Mouse (Mus musculus): Measurements from ENCODE around the gene Zfp746. TPM values are rescaled to one million over a fixed set of nuclear protein-coding genes. Genes with fewer than 3 reads are reported as not detected.
"Not testable (repeated sequence)": the region's sequence is repeated elsewhere in the genome, so short reads cannot be mapped to it uniquely, and the experiment has no call there.

Zfp746 gene
- 19.7 and 20.5 TPM in 2 replicates for polyA plus RNA-seq (2012; rRNA removed)

DNA sequence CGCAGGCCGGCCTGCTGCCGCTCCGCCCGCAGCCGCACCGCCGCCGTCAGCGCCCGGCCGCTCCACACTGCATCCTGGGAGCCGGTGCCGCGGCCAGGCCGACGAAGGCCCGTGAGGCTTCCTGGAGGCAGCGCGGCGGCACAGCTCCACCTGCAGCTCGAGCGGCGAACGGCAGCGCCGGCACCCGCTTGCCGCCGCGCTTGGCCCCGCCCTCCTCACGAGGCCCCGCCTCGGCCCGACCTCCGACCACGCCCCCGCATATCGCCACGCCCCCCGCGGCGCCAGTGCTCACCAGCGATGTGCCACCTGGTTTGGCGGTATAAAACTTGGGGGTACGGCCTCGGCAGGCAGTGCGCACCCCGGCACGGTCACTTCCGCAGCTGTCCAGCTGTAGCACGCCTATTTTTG is at the start of gene Zfp746:
Gene Zfp746 (minus strand): TSS at position 123 of the 408 bp plus-strand sequence.
- DNase-seq (ENCODE audit: low spot score): peak; percentile 91

DNA sequence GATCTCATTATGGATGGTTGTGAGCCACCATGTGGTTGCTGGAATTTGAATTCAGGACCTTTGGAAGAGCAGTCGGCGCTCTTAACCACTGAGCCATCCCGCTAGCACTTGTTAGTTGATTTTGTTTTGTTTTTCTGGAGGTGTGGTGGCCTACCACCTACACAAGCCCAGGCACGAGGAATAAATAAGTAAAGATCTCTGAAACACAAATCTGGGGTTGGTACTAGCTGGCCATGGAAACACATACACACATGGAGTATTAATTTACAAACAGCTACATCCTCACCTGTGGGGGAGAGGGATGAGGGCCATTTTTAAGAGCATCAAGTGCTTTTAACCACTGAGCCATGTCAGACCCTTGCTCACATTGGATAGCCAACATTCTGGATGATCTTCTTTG is 34.7 kb upstream of the Zfp746 start:
- not testable (repeated sequence) for DNase-seq (ENCODE audit: low spot score)

DNA sequence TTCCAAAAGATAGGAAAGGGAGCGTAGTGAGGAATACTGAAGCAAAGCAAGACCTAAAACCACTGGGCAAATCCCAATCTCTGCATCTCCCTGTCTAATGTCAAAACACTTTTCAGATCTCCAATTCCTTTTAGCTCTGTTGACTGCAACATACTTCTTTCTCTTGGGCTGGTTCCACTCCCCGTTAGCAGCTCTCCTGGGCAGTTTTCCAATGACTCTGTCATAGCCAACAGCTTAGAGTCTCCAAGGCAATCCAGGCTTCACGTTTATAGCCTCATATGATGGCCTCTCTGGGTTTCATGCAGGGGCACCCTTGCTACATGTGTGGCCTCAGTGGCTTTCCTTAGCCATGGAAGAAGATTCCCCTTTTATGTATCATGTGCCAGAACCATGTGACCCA is 29.6 kb upstream of the Zfp746 start:
- DNase-seq (ENCODE audit: low spot score): no peak

DNA sequence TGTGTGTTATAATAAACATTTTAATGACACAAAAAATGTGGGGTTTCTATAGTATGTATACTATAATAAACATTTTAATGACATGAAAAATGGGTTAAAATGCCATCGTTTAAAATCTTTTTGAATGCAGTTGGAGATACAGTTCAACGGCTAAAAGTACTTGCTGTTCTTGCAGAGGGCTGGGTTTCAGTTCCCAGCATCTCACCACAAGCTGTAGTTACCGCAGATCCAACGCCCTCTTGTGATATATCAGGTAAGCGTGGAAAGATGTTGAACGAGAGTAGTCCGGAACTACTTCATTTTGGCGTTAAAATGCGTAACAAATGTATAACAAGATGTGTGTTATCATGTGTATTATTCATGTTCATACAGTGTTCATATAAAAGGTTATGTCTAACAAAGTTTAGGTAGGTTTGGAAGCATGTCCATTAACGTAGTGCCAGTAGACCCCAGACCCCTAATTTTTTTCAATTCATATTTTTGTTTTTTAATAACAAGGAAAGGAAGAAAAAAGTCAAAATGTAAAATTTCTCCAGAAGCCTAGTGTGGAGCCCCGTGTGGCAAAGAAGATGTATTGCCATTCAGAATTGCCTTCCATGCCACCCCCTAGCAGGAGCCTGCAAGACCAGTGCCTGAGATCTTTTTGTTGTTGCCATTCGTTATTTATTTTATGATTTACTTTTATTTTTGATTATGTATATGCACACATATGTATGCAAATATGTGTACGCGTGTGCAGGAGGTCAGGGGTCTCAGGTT is 743 bp upstream of the Zfp746 start:
- DNase-seq (ENCODE audit: low spot score): no peak

DNA sequence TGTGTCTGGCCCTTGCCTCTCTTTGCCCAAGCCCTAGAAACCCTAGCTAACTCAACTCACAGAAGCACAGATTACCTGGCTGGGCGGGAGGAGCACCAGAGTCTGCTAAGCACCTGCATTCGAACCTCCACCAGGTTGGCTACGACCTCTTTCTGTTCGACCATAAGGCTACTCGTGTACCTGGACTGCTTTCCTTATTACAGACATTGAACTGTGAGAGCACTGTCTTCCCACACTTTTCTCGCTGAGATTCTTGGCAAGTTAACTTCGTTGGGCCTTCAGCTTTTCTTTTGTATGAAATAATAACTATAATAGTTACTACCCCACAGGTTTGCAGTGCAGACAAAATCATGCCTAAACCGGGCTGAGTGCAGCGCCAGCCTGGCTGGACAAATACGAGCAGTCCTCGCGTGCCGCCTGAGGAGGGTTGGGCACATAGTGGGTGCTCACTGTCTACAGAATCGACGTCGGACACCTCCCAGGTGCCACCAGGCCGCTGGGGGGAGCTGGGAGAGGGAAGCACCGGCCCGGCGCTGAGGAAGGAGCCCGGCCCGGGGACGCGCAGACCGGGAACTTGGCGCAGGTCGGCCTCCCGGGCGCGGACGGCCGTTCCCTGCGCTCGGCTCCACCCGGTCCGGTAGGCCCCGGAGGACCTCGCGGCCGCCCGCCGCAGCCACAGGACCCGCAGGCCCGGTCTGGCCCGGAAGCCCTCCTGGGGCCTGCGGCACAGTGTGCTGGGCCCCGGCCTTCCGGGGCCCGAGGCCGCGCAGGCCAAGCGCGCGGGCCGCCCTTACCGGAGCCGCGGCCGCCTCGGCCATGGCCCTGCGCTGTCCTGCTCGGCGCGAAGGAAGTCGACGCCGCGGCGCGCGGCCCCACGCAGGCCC is 630 bp downstream of the Zfp746 start:
- peak; percentile 71 for DNase-seq (ENCODE audit: low spot score)

DNA sequence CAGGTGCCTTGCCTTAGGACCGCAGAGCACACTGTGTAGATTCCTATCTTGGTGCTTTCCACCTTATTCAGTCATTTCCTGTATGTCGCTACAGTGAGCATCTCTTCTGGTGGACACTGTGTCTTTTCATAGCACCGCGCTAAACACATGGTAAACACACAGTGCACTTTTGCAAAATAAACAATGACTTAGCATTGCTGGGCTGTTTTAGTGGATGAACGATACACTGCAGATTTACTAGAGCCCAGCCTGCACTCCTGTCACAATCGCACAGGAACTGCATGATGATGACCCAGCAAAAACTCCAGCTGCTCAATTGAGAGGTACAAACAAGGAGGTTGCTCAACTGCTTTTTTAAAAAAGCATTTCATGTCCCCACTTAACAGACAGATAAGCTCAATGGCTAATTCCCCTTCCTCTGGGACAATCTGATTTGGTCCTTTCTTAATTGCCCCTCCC is 2.6 kb downstream of the Zfp746 start:
- DNase-seq (ENCODE audit: low spot score): no peak

DNA sequence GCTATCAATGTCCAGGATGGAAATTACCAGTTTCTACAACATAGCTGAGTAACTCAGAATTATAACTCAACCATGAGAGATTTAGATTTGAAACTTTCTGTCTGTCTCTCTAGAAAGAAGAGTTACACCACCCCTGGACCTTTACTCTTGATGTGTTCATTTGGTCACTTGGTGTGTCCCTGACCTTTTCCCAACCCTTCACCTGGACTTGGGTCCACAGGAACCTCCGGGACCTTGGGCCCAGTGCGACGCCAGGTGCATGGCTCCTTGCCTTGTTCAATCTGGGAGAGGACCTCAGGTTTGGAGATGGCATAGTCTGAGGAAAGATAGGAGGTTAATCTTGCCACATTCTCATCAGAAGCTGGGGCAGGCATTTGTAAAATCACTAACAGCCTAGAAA is 4.4 kb downstream of the Zfp746 start:
- DNase-seq (ENCODE audit: low spot score): no peak

DNA sequence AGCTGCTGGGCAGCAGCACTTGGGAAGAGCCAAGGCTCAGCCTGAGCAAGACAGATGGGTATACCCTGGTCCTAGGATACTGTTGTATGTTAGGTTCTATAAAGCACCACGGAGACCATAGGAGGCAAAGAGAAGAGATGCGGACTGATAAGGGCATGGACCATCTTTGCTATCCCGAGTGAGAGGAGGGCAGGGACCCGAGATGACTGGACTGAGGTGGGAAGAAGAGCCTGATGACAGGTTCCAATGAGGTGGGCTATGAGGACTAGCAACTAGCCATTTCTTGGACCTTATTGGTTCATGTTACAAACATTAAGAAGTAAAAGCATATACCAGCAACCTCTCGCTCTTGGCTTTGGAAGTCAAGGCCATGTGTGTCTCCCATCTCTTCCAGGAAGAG is 5.4 kb downstream of the Zfp746 start:
- DNase-seq (ENCODE audit: low spot score): no peak

DNA sequence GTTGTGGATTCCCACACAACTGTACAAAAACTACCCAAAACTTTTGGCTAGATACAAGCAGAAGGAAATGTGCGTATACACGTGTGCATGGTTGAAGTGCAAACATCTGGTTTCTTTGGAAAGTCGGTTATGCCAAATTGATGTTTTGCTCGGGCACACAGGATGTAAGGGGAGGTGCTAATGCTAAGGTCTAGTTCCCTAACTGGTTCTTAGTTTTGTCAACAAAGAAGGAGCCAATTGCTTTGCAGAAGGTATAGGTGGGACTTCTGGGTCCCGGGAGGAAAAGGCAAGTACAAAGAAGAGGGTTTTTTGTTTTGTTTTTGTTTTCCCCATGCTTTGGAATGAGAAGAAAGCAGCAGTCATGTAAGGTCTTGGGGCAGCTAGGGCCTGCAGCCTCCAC is 13.1 kb downstream of the Zfp746 start:
- DNase-seq (ENCODE audit: low spot score): no peak

DNA sequence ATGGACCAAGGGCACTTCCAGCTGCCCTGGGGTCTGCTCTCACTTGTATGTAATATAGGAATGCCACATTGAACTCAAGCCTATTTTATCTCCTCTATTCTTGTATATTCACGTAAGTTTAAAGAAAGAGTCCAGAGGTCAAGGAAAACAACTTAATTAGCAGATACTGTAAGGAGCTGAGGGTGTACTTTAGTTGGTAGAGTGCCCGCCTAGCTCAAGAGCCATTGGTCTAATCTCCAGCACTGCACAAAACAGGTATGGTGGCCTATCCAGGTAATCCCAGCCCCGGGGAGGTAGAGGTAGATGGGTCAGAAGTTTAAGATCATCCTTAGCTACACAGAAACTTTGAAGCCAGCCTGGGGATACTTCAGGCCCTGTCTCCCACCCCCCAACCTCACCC is 18.9 kb downstream of the Zfp746 start:
- DNase-seq (ENCODE audit: low spot score): no peak

DNA sequence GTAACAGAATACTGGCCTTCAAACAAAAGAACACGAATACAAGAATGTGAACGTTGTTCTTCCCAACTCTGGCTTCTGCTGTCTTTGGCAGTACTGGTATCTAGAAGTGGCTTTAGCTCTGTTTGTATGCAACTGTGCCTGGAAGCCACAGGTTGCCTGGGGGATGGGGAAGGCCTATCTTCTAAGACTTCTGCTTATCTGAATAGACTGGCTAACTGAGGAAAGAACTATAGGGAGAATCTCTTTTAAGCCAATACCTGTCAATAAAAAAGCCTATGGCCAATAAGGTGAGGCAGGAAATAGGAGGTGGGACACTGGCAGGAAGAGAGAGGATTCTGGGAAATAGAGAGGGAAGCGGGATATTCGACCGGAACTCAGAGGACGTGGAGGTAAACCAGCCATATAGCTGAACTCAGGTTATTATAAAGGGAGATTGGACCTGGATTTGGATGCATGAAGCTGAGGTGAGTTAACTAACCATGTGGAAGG is 20.8 kb downstream of the Zfp746 start:
- no peak for DNase-seq (ENCODE audit: low spot score)

DNA sequence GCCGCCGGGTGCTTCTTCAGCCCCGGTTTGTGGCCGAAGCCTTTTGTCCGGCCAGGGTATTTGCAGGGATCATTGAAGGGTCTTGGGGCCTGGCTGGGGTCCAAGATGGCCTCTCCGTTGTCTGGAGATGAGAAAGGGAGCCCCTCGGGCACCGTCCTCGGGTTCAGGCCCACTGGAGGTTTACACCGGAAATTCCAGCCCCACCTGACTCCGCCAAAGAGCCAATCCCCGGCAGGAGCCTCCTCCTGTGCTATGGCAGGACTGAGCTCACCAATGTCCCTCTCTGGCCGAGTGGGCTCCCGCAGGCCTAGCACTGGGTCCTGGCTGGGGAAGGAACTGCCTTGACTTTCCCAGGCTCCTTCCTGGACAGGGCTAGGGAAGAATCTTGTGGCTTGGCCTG is 21.9 kb downstream of the Zfp746 start:
- DNase-seq (ENCODE audit: low spot score): no peak

DNA sequence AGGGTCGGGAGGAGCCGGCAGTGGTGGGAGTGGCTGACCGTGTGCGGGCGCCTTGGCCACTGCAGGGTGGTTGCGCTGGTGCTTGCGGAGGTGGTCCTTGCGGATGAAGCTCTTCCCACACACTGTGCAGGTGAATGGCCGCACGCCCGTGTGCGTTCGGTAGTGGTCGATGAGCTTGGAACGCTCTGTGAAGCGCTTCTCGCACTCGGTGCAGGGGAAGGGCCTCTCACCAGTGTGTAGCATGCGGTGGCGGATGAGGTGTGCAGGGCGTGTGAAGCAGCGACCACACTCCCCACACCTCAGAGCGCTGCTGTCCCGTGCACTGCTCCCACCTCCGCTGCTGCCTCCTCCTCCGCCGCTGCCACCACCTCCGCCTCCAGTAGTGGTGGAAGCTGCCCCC is 22.5 kb downstream of the Zfp746 start:
- DNase-seq (ENCODE audit: low spot score): no peak

DNA sequence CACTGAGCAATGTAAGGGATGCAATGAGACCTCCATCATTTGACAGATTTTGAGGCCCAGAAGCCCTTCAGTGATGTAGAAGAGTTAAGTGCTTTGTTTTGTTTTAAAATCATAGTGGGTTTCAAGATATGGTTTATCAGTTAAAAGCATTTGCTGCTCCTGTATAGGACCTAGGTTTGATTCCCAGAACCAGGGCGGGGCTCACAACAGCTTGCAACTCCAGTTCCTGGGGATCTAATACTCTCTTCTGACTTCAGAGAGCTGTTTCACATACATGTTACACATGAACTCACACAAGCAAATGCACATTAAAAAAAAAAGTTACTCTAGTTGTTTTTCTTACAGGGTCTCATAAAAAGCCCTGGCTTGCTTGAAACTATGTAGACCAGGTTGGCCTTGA is 25.5 kb downstream of the Zfp746 start:
- no peak for DNase-seq (ENCODE audit: low spot score)

DNA sequence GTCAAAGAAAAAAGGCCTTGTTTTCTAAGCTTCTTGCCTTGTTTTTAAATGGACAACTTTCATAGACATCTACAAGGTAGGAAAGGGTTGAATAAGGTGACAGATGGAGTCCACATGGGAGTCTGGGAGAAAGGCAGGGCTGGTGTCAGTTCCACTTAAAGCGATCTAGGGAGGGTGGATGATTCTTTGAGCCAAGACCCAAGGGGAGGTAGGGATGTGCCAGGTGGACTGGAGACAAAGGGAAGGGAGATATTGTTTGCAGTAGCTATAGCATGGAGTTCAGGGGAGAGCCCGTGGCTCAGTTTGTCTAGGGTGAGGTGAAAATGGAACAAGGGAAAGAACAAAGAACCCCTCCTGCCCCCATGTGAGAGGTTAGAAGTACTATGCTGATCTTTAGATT is 26.0 kb downstream of the Zfp746 start:
- DNase-seq (ENCODE audit: low spot score): no peak

DNA sequence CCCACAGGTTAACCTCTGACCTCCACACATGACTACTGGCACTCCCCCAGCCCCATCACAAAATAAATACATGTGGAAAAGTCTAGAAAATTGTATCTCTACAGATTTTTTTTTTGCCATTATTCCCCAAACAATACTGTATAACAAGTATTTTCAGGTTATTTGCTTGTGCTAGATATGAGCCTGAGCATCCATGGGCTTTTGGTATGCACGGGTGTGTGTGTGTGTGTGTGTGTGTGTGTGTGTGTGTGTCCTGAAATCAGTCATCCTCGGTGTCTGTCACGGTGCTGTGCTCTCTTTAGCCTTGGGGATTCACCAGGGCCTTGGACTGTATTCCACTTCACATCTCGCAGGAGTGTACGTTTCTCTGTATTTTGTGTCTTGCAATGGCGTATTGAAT is 34.3 kb downstream of the Zfp746 start:
- DNase-seq (ENCODE audit: low spot score): no peak

DNA sequence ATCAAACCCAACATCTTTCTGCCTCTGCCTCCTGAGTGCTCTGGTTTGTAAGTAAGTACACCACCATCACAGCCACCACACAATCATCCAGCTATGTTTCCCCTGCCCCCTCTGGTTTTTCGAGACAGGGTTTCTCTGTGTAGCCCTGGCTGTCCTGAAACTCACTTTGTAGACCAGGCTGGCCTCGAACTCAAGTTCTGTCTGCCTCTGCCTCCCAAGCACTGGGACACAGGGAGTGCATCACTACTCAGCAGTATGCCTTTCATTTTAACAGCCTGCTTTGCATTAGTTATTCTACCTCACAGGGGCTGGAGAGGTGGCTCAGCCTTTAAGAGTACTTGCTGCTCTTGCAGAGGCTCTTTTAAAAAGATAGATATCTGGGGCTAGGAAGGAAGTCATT is 34.7 kb downstream of the Zfp746 start:
- DNase-seq (ENCODE audit: low spot score): no peak

DNA sequence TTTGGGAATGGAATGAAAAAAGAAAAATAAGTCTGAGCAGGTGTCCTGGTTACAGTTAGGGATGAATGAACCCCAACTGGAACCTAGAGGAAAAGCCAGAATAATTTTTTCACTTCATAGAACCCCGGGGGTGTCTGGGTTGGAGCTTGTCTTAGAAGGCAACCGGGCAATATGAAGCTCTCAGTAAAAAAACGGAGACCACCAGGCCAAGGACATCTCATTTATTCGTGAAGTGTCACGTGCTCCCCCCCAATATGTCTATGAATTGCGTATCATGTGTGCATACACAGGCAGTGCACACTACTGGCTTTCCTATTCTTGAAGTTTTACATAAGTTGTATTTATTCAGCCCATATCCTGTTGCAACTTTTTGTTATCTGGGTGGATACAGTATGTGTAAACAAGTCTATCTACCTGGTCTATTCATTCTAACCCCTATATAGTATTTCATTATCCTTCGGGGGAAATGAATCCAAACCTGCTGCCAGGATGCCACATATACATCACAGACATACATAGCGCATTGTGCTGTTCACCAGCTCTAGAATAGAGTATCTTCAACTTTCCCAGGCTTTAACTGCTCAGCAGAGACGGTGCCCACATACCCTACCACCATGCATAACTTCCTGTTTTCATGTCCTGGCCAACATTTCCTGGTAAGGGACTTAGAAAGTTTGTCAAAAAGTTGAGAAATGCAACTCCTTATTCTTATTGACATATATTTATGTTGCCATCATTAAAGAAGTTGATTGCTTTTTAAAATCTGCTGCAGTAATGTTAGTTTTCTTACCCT is 36.9 kb downstream of the Zfp746 start:
- DNase-seq (ENCODE audit: low spot score): no peak

DNA sequence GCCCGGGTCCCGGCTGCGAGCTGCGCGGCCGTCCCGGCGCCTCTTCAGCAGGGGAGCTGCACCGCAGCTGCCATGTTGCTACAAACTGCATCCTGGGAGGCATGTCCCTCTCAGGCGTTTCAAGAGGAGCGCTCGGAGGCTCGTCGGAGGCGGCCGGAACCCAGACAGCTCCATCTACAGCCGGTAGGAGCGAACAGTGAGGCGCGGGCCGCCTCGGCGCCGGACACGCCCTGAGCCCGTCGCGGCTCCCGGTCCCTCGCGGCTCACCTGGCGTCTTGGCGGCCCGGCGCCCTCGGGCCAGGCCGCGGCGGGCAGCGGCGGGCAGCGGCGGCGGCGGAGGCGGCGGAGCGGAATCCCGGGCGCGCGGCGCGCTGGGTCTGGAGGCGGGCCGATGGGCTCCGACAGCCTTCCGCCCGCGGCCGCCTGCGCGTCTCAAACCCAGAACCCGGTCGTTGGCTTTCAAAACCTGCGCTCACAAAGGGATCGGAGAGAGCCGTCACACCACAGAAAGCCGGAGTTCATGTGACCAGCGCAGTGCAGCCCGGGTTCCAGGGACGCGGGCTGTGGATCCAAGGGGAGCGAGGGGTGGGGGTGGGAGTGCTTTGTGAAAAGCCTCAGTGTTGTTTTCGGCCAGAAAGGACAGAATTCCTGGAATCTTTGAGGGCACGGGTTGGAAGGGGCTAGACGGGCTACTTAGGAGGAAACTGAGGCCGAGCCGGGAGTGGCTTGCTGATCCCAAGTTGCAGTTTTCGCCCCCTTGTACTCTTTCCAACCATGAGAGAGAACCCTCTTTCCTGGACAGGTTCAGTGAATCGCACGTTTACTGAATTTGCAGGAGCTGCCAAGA is 37.7 kb downstream of the Zfp746 start, which contains the start of gene Zfp777:
Gene Zfp777 (minus strand): TSS at position 486 of the 847 bp plus-strand sequence.
- peak; percentile 71 for DNase-seq (ENCODE audit: low spot score)

DNA sequence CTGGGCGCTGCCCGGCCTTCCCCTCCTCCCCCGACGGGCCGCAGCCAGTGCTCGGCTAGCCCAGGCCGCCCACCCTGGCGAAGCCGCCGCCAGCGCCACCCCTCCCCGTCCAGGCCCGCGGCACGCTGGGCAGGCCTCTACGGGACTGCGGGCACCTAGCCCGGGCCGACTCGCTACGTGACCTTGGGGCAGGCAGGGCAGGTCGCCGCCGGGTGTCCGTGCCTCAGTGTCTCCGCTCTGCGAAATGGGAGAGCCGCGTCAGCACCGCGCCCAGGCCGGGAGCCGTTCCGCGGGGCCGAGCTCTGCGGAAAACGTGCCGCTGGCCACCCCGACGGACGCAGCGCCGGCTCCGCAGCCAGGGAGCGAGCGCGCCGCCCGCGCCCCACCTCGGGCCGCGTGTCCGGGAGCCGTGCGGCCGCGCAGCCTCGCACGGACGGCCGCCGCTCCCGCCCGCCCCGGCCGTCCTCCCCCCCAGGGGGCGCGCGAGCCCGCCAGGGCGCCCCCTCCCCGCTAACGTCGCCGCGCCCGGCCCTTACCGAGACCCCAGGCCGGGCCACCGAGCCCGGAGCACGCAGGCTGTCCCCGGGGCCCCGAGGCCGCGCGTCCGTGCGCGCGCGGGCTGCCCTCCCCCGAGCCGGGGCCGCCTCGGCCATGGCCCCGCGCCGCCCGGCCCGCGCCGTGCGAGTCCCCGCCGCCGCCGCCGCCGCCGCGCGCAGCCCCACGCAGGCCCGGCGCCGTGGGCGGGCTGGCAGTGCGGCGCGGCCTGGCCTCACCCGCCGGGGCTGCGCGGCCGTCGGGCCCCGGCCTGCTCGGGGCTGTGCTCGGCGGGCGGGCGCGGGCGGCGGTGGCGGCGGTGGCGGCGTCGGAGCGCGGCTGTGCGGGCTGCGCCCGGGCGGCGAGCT is 38.7 kb downstream of the Zfp746 start:
- peak; percentile 43 for DNase-seq (ENCODE audit: low spot score)

Measured in urinary bladder, adult 2 months (tissue).